Mouse (Mus musculus): Measurements from ENCODE around the gene Lpp.

- no peak for TF ChIP-seq POLR2A (IDR thresholded peaks at IDR 0.05; ENCODE audit: insufficient read depth, low read depth, low read length)
- TF ChIP-seq CTCF (IDR thresholded peaks at IDR 0.05) = no peak
- TF ChIP-seq EP300 (IDR thresholded peaks at IDR 0.05; ENCODE audit: insufficient read depth, low read depth, low read length) = no peak
Measured at GRCm38 (mm10) chr16:24425816-24426215, 32.5 kb downstream of the Lpp start.
